Mouse (Mus musculus) kidney, postnatal 36 days (tissue): Measurements from ENCODE around the gene Trim10.

Source experiments
- DNase-seq, 2 experiments: peaks; one replicate each; pipeline ENCODE4 v3.0.0; 2021 to 2022; ENCODE audit warnings: mixed read lengths in 2 of 2

Gene Trim10

GRCm38 (mm10) chr17:36914108-36914507 lies 44.7 kb downstream of the Trim10 start:
- peak; percentile 82 to 94 for DNase-seq

- DNase-seq, result peak; percentile 52 to 88
Measured at GRCm38 (mm10) chr17:36915076-36915475, 45.7 kb downstream of the Trim10 start.

- DNase-seq, result peak in 1 of 2 experiments; percentile 10
Measured at GRCm38 (mm10) chr17:36920239-36920638, 50.9 kb downstream of the Trim10 start.

GRCm38 (mm10) chr17:36922715-36923114 lies 53.3 kb downstream of the Trim10 start:
- DNase-seq, result no peak

GRCm38 (mm10) chr17:36923491-36923890 lies 54.1 kb downstream of the Trim10 start:
- no peak for DNase-seq
